Mouse (Mus musculus): ENCODE measurements around the gene Pla2g3.

DNA sequence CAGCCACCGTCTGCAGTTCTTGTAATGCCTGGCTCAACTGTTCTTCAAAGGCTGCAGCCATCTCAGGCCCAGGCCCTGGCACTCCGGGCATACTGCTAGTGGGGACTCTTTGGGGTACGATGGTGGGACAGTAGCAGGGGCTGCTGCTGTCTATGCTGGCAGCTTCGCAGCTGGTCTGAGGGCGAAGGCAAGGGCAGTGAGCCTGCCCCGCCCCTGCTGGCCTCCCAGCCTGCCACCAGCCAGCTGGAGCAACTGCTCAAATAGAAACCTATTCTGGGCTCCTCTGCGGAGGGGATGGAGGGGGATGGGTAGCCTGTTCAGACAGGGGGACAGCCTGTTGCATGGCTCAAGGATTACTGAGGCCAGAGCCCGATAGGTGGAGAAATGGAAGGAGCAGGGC, 39.7 kb downstream of the Pla2g3 start:
- no peak for TF ChIP-seq ZC3H11A (IDR thresholded peaks at IDR 0.05; ENCODE audit: borderline replicate concordance, low read depth, low read length)
- no peak for TF ChIP-seq CHD2 (IDR thresholded peaks at IDR 0.05; ENCODE audit: low read depth, low read length)
- TF ChIP-seq ZNF384 (IDR thresholded peaks at IDR 0.05; ENCODE audit: low read depth, low read length): no peak
- no peak for TF ChIP-seq MAFK (IDR thresholded peaks at IDR 0.05; ENCODE audit: insufficient read depth, low read depth, low read length)
- TF ChIP-seq HCFC1 (IDR thresholded peaks at IDR 0.05; ENCODE audit: borderline replicate concordance, insufficient read depth, low read length): no peak

Measured in ES-E14 (cell line).